Mouse (Mus musculus) embryo, embryonic 10.5 days (tissue): ENCODE data around the gene Gm13276.
A peak's percentile ranks its signal among the peaks of the same experiment; 100 is the strongest.
"Not testable (repeated sequence)": the region's sequence is repeated elsewhere in the genome, so short reads cannot be mapped to it uniquely, and the experiment has no call there.

Experiments
- DNase-seq: peaks from one replicate; pipeline ENCODE4 v3.0.0-alpha.2; 2015; ENCODE audit warnings: low spot score

The Gm13276 gene

GRCm38 (mm10) chr4:88782335-88782734 is 3.2 kb upstream of the Gm13276 start:
- not testable (repeated sequence) for DNase-seq

- not testable (repeated sequence) for DNase-seq
Measured at GRCm38 (mm10) chr4:88788402-88788801, 2.9 kb downstream of the Gm13276 start, which contains the start of gene Gm13277. Gene Gm13277, plus strand, starts transcription at chr4:88788632.

- DNase-seq = not testable (repeated sequence)
Measured at GRCm38 (mm10) chr4:88791250-88791649, 5.7 kb downstream of the Gm13276 start, which contains the start of gene Gm13278. Gene Gm13278, plus strand, starts transcription at chr4:88791550.

- not testable (repeated sequence) for DNase-seq
Measured at GRCm38 (mm10) chr4:88793936-88794675, 8.6 kb downstream of the Gm13276 start, which contains the start of gene Gm13275. Gene Gm13275, plus strand, starts transcription at chr4:88794487.

GRCm38 (mm10) chr4:88797097-88797496 is 11.6 kb downstream of the Gm13276 start, which contains the start of gene Gm13279:
Gene Gm13279, plus strand, starts transcription at chr4:88797397.
- DNase-seq = not testable (repeated sequence)

- DNase-seq = not testable (repeated sequence)
Measured at GRCm38 (mm10) chr4:88799365-88799764, 13.9 kb downstream of the Gm13276 start, which contains the start of gene Gm13285. Gene Gm13285, plus strand, starts transcription at chr4:88799665.

- DNase-seq = not testable (repeated sequence)
Measured at GRCm38 (mm10) chr4:88802954-88803353, 17.4 kb downstream of the Gm13276 start, which contains the start of gene Gm13287. Gene Gm13287, plus strand, starts transcription at chr4:88803254.

- DNase-seq = not testable (repeated sequence)
Measured at GRCm38 (mm10) chr4:88805231-88805630, 19.7 kb downstream of the Gm13276 start, which contains the start of gene Gm13288. Gene Gm13288, plus strand, starts transcription at chr4:88805531.

GRCm38 (mm10) chr4:88805761-88806160 is 20.3 kb downstream of the Gm13276 start:
- not testable (repeated sequence) for DNase-seq

GRCm38 (mm10) chr4:88815928-88816327 is 30.4 kb downstream of the Gm13276 start, which contains the start of gene Ifna7:
Gene Ifna7, plus strand, starts transcription at chr4:88816228.
- no peak for DNase-seq

- no peak for DNase-seq
Measured at GRCm38 (mm10) chr4:88819659-88820058, 34.1 kb downstream of the Gm13276 start, which contains the start of gene Ifna11. Gene Ifna11, plus strand, starts transcription at chr4:88819959.

- peak; percentile 39 for DNase-seq
Measured at GRCm38 (mm10) chr4:88822995-88823394, 37.5 kb downstream of the Gm13276 start.

- not testable (repeated sequence) for DNase-seq
Measured at GRCm38 (mm10) chr4:88827116-88827515, 41.6 kb downstream of the Gm13276 start, which contains the start of gene Ifna6. Gene Ifna6, plus strand, starts transcription at chr4:88827416.

- DNase-seq = peak; percentile 58
Measured at GRCm38 (mm10) chr4:88830523-88830922, 45.0 kb downstream of the Gm13276 start.

- not testable (repeated sequence) for DNase-seq
Measured at GRCm38 (mm10) chr4:88835225-88835624, 49.7 kb downstream of the Gm13276 start, which contains the start of gene Ifna5. Gene Ifna5, plus strand, starts transcription at chr4:88835525.
